Mouse (Mus musculus) thymus, adult 2 months (tissue): ENCODE data around the gene Pex14.

Experiments used
- CTCF ChIP-seq: fragments of 200-500 bp; IDR thresholded peaks from 2 replicates; pipeline ENCODE4 v1.5.1; 2012; ENCODE audit warnings: mild to moderate bottlenecking, control low read depth, low read length, moderate library complexity, borderline replicate concordance; ENCODE audit not compliant: control insufficient read depth, poor library complexity, insufficient read depth; ENCODE audit errors: extremely low read depth
- POLR2A ChIP-seq: fragments of 200-500 bp; IDR thresholded peaks from 2 replicates; pipeline ENCODE4 v1.6.1; 2012; ENCODE audit warnings: mild to moderate bottlenecking, low read length, control low read depth, moderate library complexity; ENCODE audit not compliant: control insufficient read depth, poor library complexity, insufficient read depth; ENCODE audit errors: extremely low read depth

DNA sequence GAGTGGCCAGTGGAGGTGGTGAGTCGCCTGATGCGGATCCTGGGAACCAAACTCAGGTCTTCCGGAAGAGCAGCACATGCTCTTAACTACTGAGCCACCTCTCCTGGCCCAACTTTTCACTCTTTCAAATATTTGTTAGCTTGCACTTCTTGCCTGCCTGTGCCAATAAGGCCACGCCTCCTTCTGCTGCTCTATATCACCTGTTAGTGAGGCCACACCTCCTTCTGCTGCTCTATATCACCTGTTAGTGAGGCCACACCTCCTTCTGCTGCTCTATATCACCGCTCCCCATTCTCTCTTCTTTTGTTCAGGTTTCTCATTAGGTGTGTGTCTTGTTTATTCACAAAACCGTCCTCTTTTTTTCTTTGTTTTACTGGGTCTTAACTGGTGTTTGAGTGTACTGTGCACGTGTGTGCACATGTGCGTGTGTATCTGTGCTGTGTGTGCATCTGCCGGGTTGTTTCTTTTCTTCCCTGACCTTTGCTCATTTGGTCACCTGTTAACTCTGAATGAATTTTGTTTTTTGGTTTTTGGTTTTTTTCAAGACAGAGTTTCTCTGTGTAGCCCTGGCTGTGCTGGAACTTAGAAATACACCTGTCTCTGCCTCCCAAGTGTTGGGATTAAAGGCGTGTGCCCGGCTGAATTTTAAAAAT is 97.1 kb downstream of the Pex14 start:
- no peak for TF ChIP-seq POLR2A
- no peak for TF ChIP-seq CTCF
